Mouse (Mus musculus): ENCODE data around the gene Pa2g4. TPM values are rescaled to one million over a fixed set of nuclear protein-coding genes. Genes with fewer than 3 reads are reported as not detected.
A peak's percentile ranks its signal among the peaks of the same experiment; 100 is the strongest.

The Pa2g4 gene
- polyA plus RNA-seq, 1 experiment from 2014 or later = 123 TPM

GRCm38 (mm10) chr10:128601499-128601898 is 35.7 kb upstream of the Pa2g4 start:
- WGBS = 65% methylated on average over 1 of the region's 1 CpGs
- no peak overlapping the region for H3K4me2 ChIP-seq (ENCODE audit: low read length)
- no peaks in the 10 kb centered on the region for H3K9me3 ChIP-seq (ENCODE audit: control insufficient read depth, low read length)
- peaks cover 0 to 3% of the 10 kb centered on the region in 2 experiments; a peak in 1 of 4 replicates for H3K4me1 ChIP-seq (ENCODE audit: control insufficient read depth in 2 of 2, insufficient read depth in 2 of 2, low read length in 2 of 2)
- H3K36me3 ChIP-seq (ENCODE audit: control insufficient read depth, insufficient read depth, low read length) = no peaks in the 10 kb centered on the region
- no peaks in the 10 kb centered on the region for H3K27me3 ChIP-seq (ENCODE audit: control insufficient read depth, insufficient read depth, low read length)
- H3K27ac ChIP-seq (replicated peaks in 1 of 2; ENCODE audit: control insufficient read depth in 1 of 2, insufficient read depth in 1 of 2, low read depth in 2 of 2, low read length in 2 of 2) = no peak overlapping the region
- H3K4me3 ChIP-seq (ENCODE audit: control insufficient read depth in 1 of 2, insufficient read depth in 1 of 2, low read depth in 1 of 2, low read length in 2 of 2) = no peak overlapping the region
- ATAC-seq (ENCODE audit: insufficient number of reproducible peaks, insufficient read depth, low FRiP score, low read depth) = no peak
- no peak overlapping the region for H3K9ac ChIP-seq (ENCODE audit: low read length)

GRCm38 (mm10) chr10:128598476-128598875 is 32.7 kb upstream of the Pa2g4 start:
- H3K4me2 ChIP-seq (ENCODE audit: low read length) = no peak overlapping the region
- ATAC-seq (ENCODE audit: insufficient number of reproducible peaks, insufficient read depth, low FRiP score, low read depth) = no peak
- 79% methylated on average over 2 of the region's 2 CpGs for WGBS
- no peaks in the 10 kb centered on the region for H3K4me1 ChIP-seq (ENCODE audit: control insufficient read depth in 2 of 2, insufficient read depth in 2 of 2, low read length in 2 of 2)
- H3K27ac ChIP-seq (replicated peaks in 1 of 2; ENCODE audit: control insufficient read depth in 1 of 2, insufficient read depth in 1 of 2, low read depth in 2 of 2, low read length in 2 of 2) = no peak overlapping the region
- no peaks in the 10 kb centered on the region for H3K27me3 ChIP-seq (ENCODE audit: control insufficient read depth, insufficient read depth, low read length)
- H3K9me3 ChIP-seq (ENCODE audit: control insufficient read depth, low read length) = no peaks in the 10 kb centered on the region
- H3K9ac ChIP-seq (ENCODE audit: low read length) = no peak overlapping the region
- H3K36me3 ChIP-seq (ENCODE audit: control insufficient read depth, insufficient read depth, low read length) = no peaks in the 10 kb centered on the region
- H3K4me3 ChIP-seq (ENCODE audit: control insufficient read depth in 1 of 2, insufficient read depth in 1 of 2, low read depth in 1 of 2, low read length in 2 of 2) = no peak overlapping the region

GRCm38 (mm10) chr10:128592797-128593196 is 27.0 kb upstream of the Pa2g4 start:
- no peaks in the 10 kb centered on the region for H3K36me3 ChIP-seq (ENCODE audit: control insufficient read depth, insufficient read depth, low read length)
- no peaks in the 10 kb centered on the region for H3K9me3 ChIP-seq (ENCODE audit: control insufficient read depth, low read length)
- no peak overlapping the region for H3K9ac ChIP-seq (ENCODE audit: low read length)
- WGBS = 71% methylated on average over 5 of the region's 5 CpGs
- peaks cover 15% of the 10 kb centered on the region for H3K27me3 ChIP-seq (ENCODE audit: control insufficient read depth, insufficient read depth, low read length)
- no peak for ATAC-seq (ENCODE audit: insufficient number of reproducible peaks, insufficient read depth, low FRiP score, low read depth)
- no peak overlapping the region for H3K4me2 ChIP-seq (ENCODE audit: low read length)
- no peak overlapping the region for H3K4me3 ChIP-seq (ENCODE audit: control insufficient read depth in 1 of 2, insufficient read depth in 1 of 2, low read depth in 1 of 2, low read length in 2 of 2)
- H3K27ac ChIP-seq (replicated peaks in 1 of 2; ENCODE audit: control insufficient read depth in 1 of 2, insufficient read depth in 1 of 2, low read depth in 2 of 2, low read length in 2 of 2) = no peak overlapping the region
- peaks cover 6 to 11% of the 10 kb centered on the region in 2 experiments for H3K4me1 ChIP-seq (ENCODE audit: control insufficient read depth in 2 of 2, insufficient read depth in 2 of 2, low read length in 2 of 2)

- Histone ChIP-seq H3K9ac (ENCODE audit: low read length) (no peak overlapping the region), H3K4me3 (ENCODE audit: control insufficient read depth in 1 of 2, insufficient read depth in 1 of 2, low read depth in 1 of 2, low read length in 2 of 2) (no peak overlapping the region), H3K36me3 (ENCODE audit: control insufficient read depth, insufficient read depth, low read length) (no peaks in the 10 kb centered on the region), H3K9me3 (ENCODE audit: control insufficient read depth, low read length) (no peaks in the 10 kb centered on the region), H3K4me2 (ENCODE audit: low read length) (no peak overlapping the region), H3K27me3 (ENCODE audit: control insufficient read depth, insufficient read depth, low read length) (peaks cover 20% of the 10 kb centered on the region), H3K4me1 (ENCODE audit: control insufficient read depth in 2 of 2, insufficient read depth in 2 of 2, low read length in 2 of 2) (peaks cover 6 to 11% of the 10 kb centered on the region in 2 experiments), H3K27ac (replicated peaks in 1 of 2; ENCODE audit: control insufficient read depth in 1 of 2, insufficient read depth in 1 of 2, low read depth in 2 of 2, low read length in 2 of 2) (no peak overlapping the region)
- ATAC-seq (ENCODE audit: insufficient number of reproducible peaks, insufficient read depth, low FRiP score, low read depth) = no peak
- 54% methylated on average over 6 of the region's 6 CpGs for WGBS
Measured at GRCm38 (mm10) chr10:128591436-128591835, 25.6 kb upstream of the Pa2g4 start.

- Histone ChIP-seq H3K9ac (ENCODE audit: low read length) (peak overlapping the region; percentile 70), H3K4me1 (ENCODE audit: control insufficient read depth in 2 of 2, insufficient read depth in 2 of 2, low read length in 2 of 2) (peaks cover 6 to 11% of the 10 kb centered on the region in 2 experiments), H3K27me3 (ENCODE audit: control insufficient read depth, insufficient read depth, low read length) (peaks cover 20% of the 10 kb centered on the region), H3K27ac (replicated peaks in 1 of 2; ENCODE audit: control insufficient read depth in 1 of 2, insufficient read depth in 1 of 2, low read depth in 2 of 2, low read length in 2 of 2) (no peak overlapping the region), H3K9me3 (ENCODE audit: control insufficient read depth, low read length) (no peaks in the 10 kb centered on the region), H3K4me3 (ENCODE audit: control insufficient read depth in 1 of 2, insufficient read depth in 1 of 2, low read depth in 1 of 2, low read length in 2 of 2) (peak overlapping the region; percentile 56 to 75), H3K36me3 (ENCODE audit: control insufficient read depth, insufficient read depth, low read length) (no peaks in the 10 kb centered on the region), H3K4me2 (ENCODE audit: low read length) (peak overlapping the region; percentile 99)
- under 1% methylated on average over 42 of the region's 43 CpGs for WGBS
- peak; percentile 44 for ATAC-seq (ENCODE audit: insufficient number of reproducible peaks, insufficient read depth, low FRiP score, low read depth)
Measured at GRCm38 (mm10) chr10:128590193-128590690, 24.5 kb upstream of the Pa2g4 start.

GRCm38 (mm10) chr10:128589464-128590192 is 23.8 kb upstream of the Pa2g4 start, which contains the start of gene Erbb3:
Gene Erbb3 (minus strand): TSS chr10:128589652.
- no peaks in the 10 kb centered on the region for H3K9me3 ChIP-seq (ENCODE audit: control insufficient read depth, low read length)
- peak within 1 kb of the TSS; percentile 99 for H3K4me2 ChIP-seq (ENCODE audit: low read length)
- H3K27me3 ChIP-seq (ENCODE audit: control insufficient read depth, insufficient read depth, low read length) = peaks cover 20% of the 10 kb centered on the region
- WGBS = 0% methylated on average over 42 of the region's 43 CpGs
- H3K36me3 ChIP-seq (ENCODE audit: control insufficient read depth, insufficient read depth, low read length) = no peaks in the 10 kb centered on the region
- H3K27ac ChIP-seq (replicated peaks in 1 of 2; ENCODE audit: control insufficient read depth in 1 of 2, insufficient read depth in 1 of 2, low read depth in 2 of 2, low read length in 2 of 2) = no peak within 1 kb of the TSS
- H3K4me3 ChIP-seq (ENCODE audit: control insufficient read depth in 1 of 2, insufficient read depth in 1 of 2, low read depth in 1 of 2, low read length in 2 of 2) = peak within 1 kb of the TSS; percentile 56 to 75
- H3K4me1 ChIP-seq (ENCODE audit: control insufficient read depth in 2 of 2, insufficient read depth in 2 of 2, low read length in 2 of 2) = peaks cover 6 to 11% of the 10 kb centered on the region in 2 experiments
- peak within 1 kb of the TSS; percentile 70 for H3K9ac ChIP-seq (ENCODE audit: low read length)
- peak; percentile 45; the same call in 1 of the 2 replicates for ATAC-seq (ENCODE audit: insufficient number of reproducible peaks, insufficient read depth, low FRiP score, low read depth)

GRCm38 (mm10) chr10:128588775-128589463 is 23.1 kb upstream of the Pa2g4 start:
- 4% methylated on average over 23 of the region's 23 CpGs for WGBS

More at GRCm38 (mm10) chr10:128588775-128589463, 23.1 kb upstream of the Pa2g4 start:
- peak overlapping the region; percentile 56 to 75 for H3K4me3 ChIP-seq (ENCODE audit: control insufficient read depth in 1 of 2, insufficient read depth in 1 of 2, low read depth in 1 of 2, low read length in 2 of 2)
- H3K9ac ChIP-seq (ENCODE audit: low read length) = peak overlapping the region; percentile 70
- H3K4me2 ChIP-seq (ENCODE audit: low read length) = peak overlapping the region; percentile 99
- peaks cover 11 to 14% of the 10 kb centered on the region in 2 experiments for H3K4me1 ChIP-seq (ENCODE audit: control insufficient read depth in 2 of 2, insufficient read depth in 2 of 2, low read length in 2 of 2)
- H3K27ac ChIP-seq (replicated peaks in 1 of 2; ENCODE audit: control insufficient read depth in 1 of 2, insufficient read depth in 1 of 2, low read depth in 2 of 2, low read length in 2 of 2) = no peak overlapping the region
- peaks cover 20% of the 10 kb centered on the region for H3K27me3 ChIP-seq (ENCODE audit: control insufficient read depth, insufficient read depth, low read length)
- ATAC-seq (ENCODE audit: insufficient number of reproducible peaks, insufficient read depth, low FRiP score, low read depth) = 0 out of 2 replicates have a peak, but pooled peaks have one; percentile 14
- no peaks in the 10 kb centered on the region for H3K9me3 ChIP-seq (ENCODE audit: control insufficient read depth, low read length)
- H3K36me3 ChIP-seq (ENCODE audit: control insufficient read depth, insufficient read depth, low read length) = no peaks in the 10 kb centered on the region
